Mouse (Mus musculus) olfactory bulb, adult 2 months (tissue): Measurements from ENCODE around the gene Fut8.

ENCODE experiments used
- CTCF ChIP-seq: fragments of 200-500 bp; IDR thresholded peaks from 2 replicates; pipeline ENCODE4 v1.5.1; 2012; ENCODE audit warnings: low read depth, mild to moderate bottlenecking, low read length, moderate library complexity; ENCODE audit not compliant: insufficient read depth
- POLR2A ChIP-seq: fragments of 200-500 bp; IDR thresholded peaks from 2 replicates; pipeline ENCODE4 v1.6.1; 2012; ENCODE audit warnings: mild to moderate bottlenecking, low read depth, low read length, moderate library complexity; ENCODE audit not compliant: insufficient read depth

- TF ChIP-seq CTCF = no peak
- TF ChIP-seq POLR2A = no peak
Observed at GRCm38 (mm10) chr12:77324142-77324541, 86.2 kb downstream of the Fut8 start.
